Mouse (Mus musculus) limb, embryonic 10.5 days (tissue): ENCODE measurements around the gene Borcs7. TPM values are rescaled to one million over a fixed set of nuclear protein-coding genes. Genes with fewer than 3 reads are reported as not detected.

ENCODE experiments used
- DNase-seq: peaks from one replicate; pipeline ENCODE4 v3.0.0-alpha.2; 2017; ENCODE audit warnings: low spot score
- H3K27ac ChIP-seq: fragments of 300-500 bp; sonication (generic); 2 replicates; pipeline ENCODE4 v1.5.1; 2016; ENCODE audit warnings: mild to moderate bottlenecking
- H3K27me3 ChIP-seq: fragments of 300-500 bp; sonication (generic); 2 replicates; pipeline ENCODE4 v1.6.1; 2016; ENCODE audit warnings: low read depth, mild to moderate bottlenecking; ENCODE audit not compliant: poor library complexity, severe bottlenecking
- H3K36me3 ChIP-seq: fragments of 300-500 bp; sonication (generic); 2 replicates; pipeline ENCODE4 v1.6.1; 2016; ENCODE audit warnings: mild to moderate bottlenecking, moderate library complexity
- H3K4me1 ChIP-seq: fragments of 300-500 bp; sonication (generic); 2 replicates; pipeline ENCODE4 v1.6.1; 2016
- H3K4me3 ChIP-seq: fragments of 300-500 bp; sonication (generic); 2 replicates; pipeline ENCODE4 v1.5.1; 2016; ENCODE audit warnings: mild to moderate bottlenecking, moderate library complexity
- H3K9me3 ChIP-seq: fragments of 300-500 bp; sonication (generic); replicated peaks from 2 replicates; pipeline ENCODE4 v1.6.1; 2016; ENCODE audit warnings: mild to moderate bottlenecking
- WGBS: fragments of 180-500 bp; shearing (Covaris S2); methylation state at CpG from one replicate; pipeline ENCODE4 v1.1.7; 2016; 5-methylcytosine and 5-hydroxymethylcytosine counted together
- polyA plus RNA-seq: library from polyadenylated mRNA; unstranded; fragments of >200 nt; fragmentation: Nextera tagmentation; extraction: Ambion mirVana; gene quantifications from 2 replicates; pipeline ENCODE4 v1.2.1, GENCODE M21; 2016

Borcs7 gene
- polyA plus RNA-seq, 1 experiment from 2014 or later = 12.7 TPM

GRCm38 (mm10) chr19:46670691-46671090, 19.0 kb upstream of the Borcs7 start:
- Histone ChIP-seq H3K4me3 (no peak overlapping the region), H3K9me3 (no peaks in the 10 kb centered on the region), H3K27me3 (peaks cover 12% of the 10 kb centered on the region), H3K4me1 (0 out of 2 replicates have a peak, but pooled peaks cover 3% of the 10 kb centered on the region), H3K27ac (no peak overlapping the region), H3K36me3 (no peaks in the 10 kb centered on the region)
- WGBS = 25% methylated on average over 13 of the region's 13 CpGs
- peak; percentile 80 for DNase-seq

DNA sequence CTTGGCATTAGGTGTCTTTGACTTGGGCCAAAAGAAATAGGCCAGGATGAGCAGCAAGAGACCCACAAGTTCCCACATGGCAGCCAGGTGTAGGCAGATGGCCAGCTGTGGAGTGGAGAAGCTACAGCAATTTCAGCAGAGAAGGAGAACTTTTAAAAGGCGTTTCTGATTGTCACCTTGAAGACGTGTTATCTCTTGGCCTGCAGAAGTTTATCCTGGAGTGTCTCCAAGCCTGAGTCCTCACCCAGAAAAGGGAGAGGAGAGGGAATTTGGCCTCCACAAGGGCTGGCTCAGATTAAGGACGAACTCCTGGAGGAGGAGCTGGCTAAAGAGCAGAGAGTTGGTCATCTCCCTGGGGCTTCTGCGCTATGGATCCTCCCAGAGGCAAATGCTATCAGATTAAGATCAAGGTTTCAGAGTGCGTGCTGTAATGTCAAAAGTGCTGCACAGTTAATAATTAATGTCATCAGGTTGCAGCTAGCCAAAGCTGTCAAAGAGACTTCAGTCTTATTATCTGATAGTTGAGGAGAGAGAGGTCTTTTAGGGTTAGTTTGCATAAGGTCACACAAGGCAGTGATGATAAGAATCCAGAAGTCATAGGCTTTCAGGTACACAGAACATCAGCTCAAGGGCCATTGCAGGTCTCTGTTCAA, 16.8 kb upstream of the Borcs7 start, which contains the start of gene Cyp17a1:
Gene Cyp17a1 (minus strand): TSS at position 407 of the 653 bp plus-strand sequence.
- no peak within 1 kb of the TSS for H3K27ac ChIP-seq
- no peak within 1 kb of the TSS for H3K4me3 ChIP-seq
- H3K9me3 ChIP-seq = no peaks in the 10 kb centered on the region
- peaks cover 12% of the 10 kb centered on the region for H3K27me3 ChIP-seq
- WGBS = 69% methylated on average over 5 of the region's 5 CpGs
- H3K36me3 ChIP-seq = no peaks in the 10 kb centered on the region
- 0 out of 2 replicates have a peak, but pooled peaks cover 3% of the 10 kb centered on the region for H3K4me1 ChIP-seq
- DNase-seq = no peak

DNA sequence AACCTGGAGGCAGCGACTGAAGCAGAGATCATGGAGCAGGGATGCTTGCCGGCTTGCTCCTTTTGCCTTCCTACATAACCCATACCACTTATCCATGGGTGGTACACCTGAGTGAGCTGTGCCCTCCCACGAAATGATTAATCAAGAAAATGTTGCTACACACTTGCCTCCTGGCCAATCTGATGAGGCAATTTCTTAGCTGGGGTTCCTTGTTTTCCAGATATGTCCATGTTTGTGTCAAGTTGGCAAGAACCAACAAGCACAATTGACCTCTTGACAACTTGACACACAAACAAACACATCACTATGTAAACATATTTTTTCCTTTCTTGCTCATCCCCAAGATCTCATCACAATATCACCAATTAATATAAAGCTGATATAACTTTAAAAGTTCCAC, 14.1 kb upstream of the Borcs7 start:
- Histone ChIP-seq H3K4me3 (no peak overlapping the region), H3K4me1 (0 out of 2 replicates have a peak, but pooled peaks cover 3% of the 10 kb centered on the region), H3K36me3 (no peaks in the 10 kb centered on the region), H3K9me3 (no peaks in the 10 kb centered on the region), H3K27ac (no peak overlapping the region), H3K27me3 (peaks cover 12% of the 10 kb centered on the region)
- no peak for DNase-seq
- WGBS = 85% methylated on average over 3 of the region's 3 CpGs

- 73% methylated on average over 12 of the region's 12 CpGs for WGBS
- Histone ChIP-seq H3K4me1 (no peaks in the 10 kb centered on the region), H3K27ac (no peak overlapping the region), H3K9me3 (no peaks in the 10 kb centered on the region), H3K4me3 (no peak overlapping the region), H3K27me3 (no peaks in the 10 kb centered on the region), H3K36me3 (no peaks in the 10 kb centered on the region)
- no peak for DNase-seq
Observed at GRCm38 (mm10) chr19:46679720-46680383, 9.9 kb upstream of the Borcs7 start.

GRCm38 (mm10) chr19:46690387-46690786, 681 bp downstream of the Borcs7 start:
- peaks cover 11% of the 10 kb centered on the region; the same call in 1 of the 2 replicates for H3K36me3 ChIP-seq
- peaks cover 11% of the 10 kb centered on the region; the same call in 1 of the 2 replicates for H3K4me1 ChIP-seq
- H3K4me3 ChIP-seq = peak overlapping the region; percentile 70
- no peaks in the 10 kb centered on the region for H3K27me3 ChIP-seq
- WGBS = 81% methylated on average over 11 of the region's 11 CpGs
- peak overlapping the region; percentile 95 for H3K27ac ChIP-seq
- no peaks in the 10 kb centered on the region for H3K9me3 ChIP-seq
- DNase-seq = no peak

GRCm38 (mm10) chr19:46691078-46691477, 1.4 kb downstream of the Borcs7 start:
- Histone ChIP-seq H3K27ac (no peak overlapping the region), H3K4me3 (no peak overlapping the region), H3K27me3 (no peaks in the 10 kb centered on the region), H3K36me3 (peaks cover 11% of the 10 kb centered on the region; the same call in 1 of the 2 replicates), H3K9me3 (no peaks in the 10 kb centered on the region), H3K4me1 (peaks cover 11% of the 10 kb centered on the region; the same call in 1 of the 2 replicates)
- no peak for DNase-seq
- 79% methylated on average over 2 of the region's 2 CpGs for WGBS

DNA sequence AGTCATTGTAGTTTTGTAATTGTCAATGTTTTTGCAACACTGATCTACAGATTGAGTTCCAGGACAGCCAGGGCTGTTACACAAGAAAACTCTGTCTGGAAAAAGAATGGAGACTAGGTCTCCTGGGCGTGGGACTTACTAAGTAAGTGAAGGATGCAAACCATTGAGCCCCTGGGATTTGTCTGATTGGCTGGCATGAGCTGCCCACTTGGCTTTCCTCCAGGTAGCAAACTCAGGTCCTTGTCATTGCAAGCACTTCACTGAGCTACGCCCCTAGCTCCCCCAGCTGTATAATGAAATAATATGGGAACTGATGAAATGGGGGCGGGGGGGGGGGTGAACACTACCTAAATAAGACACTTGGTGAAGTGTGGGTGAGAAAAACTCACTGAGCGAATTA, 3.4 kb downstream of the Borcs7 start:
- 81% methylated on average over 4 of the region's 4 CpGs for WGBS
- Histone ChIP-seq H3K4me1 (peaks cover 16% of the 10 kb centered on the region; the same call in 1 of the 2 replicates), H3K4me3 (no peak overlapping the region), H3K9me3 (no peaks in the 10 kb centered on the region), H3K27me3 (no peaks in the 10 kb centered on the region), H3K27ac (no peak overlapping the region), H3K36me3 (peaks cover 11% of the 10 kb centered on the region; the same call in 1 of the 2 replicates)
- DNase-seq = no peak

DNA sequence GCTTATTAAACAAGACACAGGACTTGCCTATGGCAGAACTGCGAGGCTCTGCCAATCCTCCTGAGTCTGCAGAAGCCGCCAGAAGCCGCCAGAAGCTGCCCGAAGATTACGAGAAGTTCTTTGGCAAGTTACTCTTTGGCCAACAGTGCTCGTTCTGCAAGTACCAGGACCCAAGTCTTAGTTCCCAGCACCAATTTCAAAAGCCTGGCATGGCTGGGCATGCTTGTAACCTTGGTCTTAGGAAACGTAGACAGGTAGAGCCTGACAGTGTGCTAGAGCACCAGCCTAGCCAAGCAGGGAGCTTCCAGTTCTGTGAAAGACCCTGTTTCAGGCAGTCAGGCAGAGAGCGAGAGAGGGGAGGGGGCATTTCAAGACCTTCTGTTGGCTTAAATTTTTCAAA, 6.8 kb downstream of the Borcs7 start:
- Histone ChIP-seq H3K36me3 (peaks cover 18% of the 10 kb centered on the region), H3K27ac (no peak overlapping the region), H3K9me3 (no peaks in the 10 kb centered on the region), H3K4me3 (no peak overlapping the region), H3K4me1 (peaks cover 7% of the 10 kb centered on the region; the same call in 1 of the 2 replicates), H3K27me3 (no peaks in the 10 kb centered on the region)
- no peak for DNase-seq
- 92% methylated on average over 8 of the region's 8 CpGs for WGBS

GRCm38 (mm10) chr19:46696943-46697342, 7.2 kb downstream of the Borcs7 start:
- H3K4me1 ChIP-seq = peaks cover 7% of the 10 kb centered on the region; the same call in 1 of the 2 replicates
- no peak for DNase-seq
- H3K4me3 ChIP-seq = no peak overlapping the region
- H3K27me3 ChIP-seq = no peaks in the 10 kb centered on the region
- H3K9me3 ChIP-seq = no peaks in the 10 kb centered on the region
- 96% methylated on average over 7 of the region's 7 CpGs for WGBS
- peaks cover 20% of the 10 kb centered on the region for H3K36me3 ChIP-seq
- no peak overlapping the region for H3K27ac ChIP-seq

GRCm38 (mm10) chr19:46697840-46698517, 8.3 kb downstream of the Borcs7 start:
- 61% methylated on average over 19 of the region's 19 CpGs for WGBS
- H3K27ac ChIP-seq = no peak overlapping the region
- H3K4me3 ChIP-seq = no peak overlapping the region
- no peaks in the 10 kb centered on the region for H3K9me3 ChIP-seq
- H3K36me3 ChIP-seq = peaks cover 22% of the 10 kb centered on the region
- H3K4me1 ChIP-seq = peaks cover 7% of the 10 kb centered on the region; the same call in 1 of the 2 replicates
- no peaks in the 10 kb centered on the region for H3K27me3 ChIP-seq
- no peak for DNase-seq

DNA sequence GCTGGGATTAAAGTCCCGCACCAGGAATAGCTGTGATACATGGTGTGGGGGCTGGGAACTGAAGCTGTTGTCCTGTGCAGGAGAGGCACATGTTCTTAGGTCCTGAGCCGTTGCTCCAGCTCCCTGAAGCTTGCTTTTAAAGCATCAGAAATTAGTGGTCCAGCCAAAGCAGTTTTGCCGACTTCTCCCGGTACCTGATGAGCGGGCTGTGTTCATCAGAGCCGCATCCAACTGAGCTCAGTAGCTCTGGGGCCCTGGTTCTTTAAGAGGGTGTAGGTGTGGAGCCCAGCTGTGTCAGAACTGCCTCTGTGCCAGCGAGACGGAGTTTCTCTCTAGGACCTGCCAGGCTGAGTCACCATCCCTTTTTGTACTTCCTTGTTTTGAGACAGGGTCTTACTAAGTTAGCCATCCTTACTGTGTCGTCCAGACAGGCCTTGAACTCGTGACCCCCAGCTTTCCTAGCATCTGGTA, 9.3 kb downstream of the Borcs7 start:
- no peaks in the 10 kb centered on the region for H3K27me3 ChIP-seq
- peaks cover 22% of the 10 kb centered on the region for H3K36me3 ChIP-seq
- no peak overlapping the region for H3K4me3 ChIP-seq
- no peak overlapping the region; the same call in 1 of the 2 replicates for H3K27ac ChIP-seq
- H3K4me1 ChIP-seq = peaks cover 7% of the 10 kb centered on the region; the same call in 1 of the 2 replicates
- WGBS = 74% methylated on average over 10 of the region's 10 CpGs
- H3K9me3 ChIP-seq = no peaks in the 10 kb centered on the region
- no peak for DNase-seq

GRCm38 (mm10) chr19:46701156-46701555, 11.4 kb downstream of the Borcs7 start:
- Histone ChIP-seq H3K27ac (no peak overlapping the region), H3K36me3 (peaks cover 11% of the 10 kb centered on the region), H3K4me3 (no peak overlapping the region), H3K27me3 (peaks cover 9% of the 10 kb centered on the region; the same call in 1 of the 2 replicates), H3K9me3 (no peaks in the 10 kb centered on the region), H3K4me1 (peaks cover 7% of the 10 kb centered on the region; the same call in 1 of the 2 replicates)
- 86% methylated on average over 9 of the region's 9 CpGs for WGBS
- no peak for DNase-seq
